Mouse (Mus musculus): Measurements from ENCODE around the gene Dnah10. TPM values are rescaled to one million over a fixed set of nuclear protein-coding genes. Genes with fewer than 3 reads are reported as not detected.

Dnah10 gene
- total and polyA plus RNA-seq, 3 experiments, result 0.03 to 0.30 (median 0.08) TPM

GRCm38 (mm10) chr5:124848994-124849393 lies 124.1 kb downstream of the Dnah10 start:
- in situ Hi-C loops (cut with MboI; ENCODE audit: low pct_ligation_motif_present, low pct_unique_long_range_greater_than_20kb, low sequenced_read_pairs) (no loop called here), dilution Hi-C loops (cut with MboI; ENCODE audit: extremely low pct_ligation_motif_present, extremely low pct_unique_long_range_greater_than_20kb, low sequenced_read_pairs) (no loop called here)
- no peak overlapping the region for H3K4me2 ChIP-seq (ENCODE audit: insufficient read depth, low read depth, poor library complexity, severe bottlenecking)
- no peaks in the 10 kb centered on the region for H3K79me2 ChIP-seq (replicated peaks; ENCODE audit: control insufficient read depth, extremely low read depth, insufficient read depth, poor library complexity, severe bottlenecking)
- H3K4me1 ChIP-seq (ENCODE audit: control insufficient read depth in 1 of 2, insufficient read depth in 2 of 2), result no peaks in the 10 kb centered on the region
- no peak overlapping the region for H3K27ac ChIP-seq (ENCODE audit: insufficient read depth, low read depth)
- no peaks in the 10 kb centered on the region for H3K36me3 ChIP-seq (replicated peaks in 1 of 2; ENCODE audit: control insufficient read depth in 1 of 2, insufficient read depth in 1 of 2, low read length in 1 of 2)
- H3K9me3 ChIP-seq (replicated peaks; ENCODE audit: low read length), result no peaks in the 10 kb centered on the region
- no peak for DNase-seq (ENCODE audit: extremely low read depth)
- H3K27me3 ChIP-seq (replicated peaks), result no peaks in the 10 kb centered on the region
- no peak overlapping the region for H3K9ac ChIP-seq (ENCODE audit: insufficient read depth, low read depth)
- TF ChIP-seq MXI1 (IDR thresholded peaks at IDR 0.05; ENCODE audit: low read depth, low read length), result no peak
- TF ChIP-seq IRF4 (IDR thresholded peaks at IDR 0.05; ENCODE audit: low read depth, low read length), result no peak
- TF ChIP-seq E2F4 (IDR thresholded peaks at IDR 0.05; ENCODE audit: insufficient replicate concordance, low read depth, low read length), result no peak
- no peak for TF ChIP-seq NELFE (IDR thresholded peaks at IDR 0.05; ENCODE audit: low read depth, low read length)
- TF ChIP-seq EP300 (IDR thresholded peaks at IDR 0.05; ENCODE audit: low read length), result no peak
- no peak for TF ChIP-seq RAD21 (IDR thresholded peaks at IDR 0.05; ENCODE audit: low read depth, low read length)
- TF ChIP-seq UBTF (IDR thresholded peaks at IDR 0.05; ENCODE audit: low read depth, low read length), result no peak
- no peak for TF ChIP-seq MAFK (IDR thresholded peaks at IDR 0.05; ENCODE audit: insufficient replicate concordance, low read length)
- TF ChIP-seq CHD1 (IDR thresholded peaks at IDR 0.05; ENCODE audit: low read depth, low read length), result no peak
- no peak for TF ChIP-seq USF2 (conservative IDR thresholded peaks at IDR 0.05; ENCODE audit: low read depth, low read length)
- no peak for TF ChIP-seq ETS1 (conservative IDR thresholded peaks at IDR 0.05; ENCODE audit: low read depth, low read length)
- no peak for TF ChIP-seq BHLHE40 (IDR thresholded peaks at IDR 0.05; ENCODE audit: low read depth, low read length)
- no peak for TF ChIP-seq NRF1 (IDR thresholded peaks at IDR 0.05; ENCODE audit: low read depth, low read length)
- no peak overlapping the region for H3K4me3 ChIP-seq (replicated peaks in 1 of 3; ENCODE audit: low read depth in 2 of 3, low read length in 2 of 3, poor library complexity in 1 of 3)

- in situ Hi-C loops (cut with MboI; ENCODE audit: low pct_ligation_motif_present, low pct_unique_long_range_greater_than_20kb, low sequenced_read_pairs), result loop anchor here (25.0 kb wide), 1 partner anchor 414 kb away; the partner anchor contains the start of genes Kmt5a and Sbno1
- H3K4me1 ChIP-seq (ENCODE audit: control insufficient read depth in 1 of 2, insufficient read depth in 2 of 2), result no peaks in the 10 kb centered on the region
- dilution Hi-C loops (cut with MboI; ENCODE audit: extremely low pct_ligation_motif_present, extremely low pct_unique_long_range_greater_than_20kb, low sequenced_read_pairs), result no loop called here
- TF ChIP-seq RAD21 (IDR thresholded peaks at IDR 0.05; ENCODE audit: low read depth, low read length) (no peak), E2F4 (IDR thresholded peaks at IDR 0.05; ENCODE audit: insufficient replicate concordance, low read depth, low read length) (no peak), ZMIZ1 (IDR thresholded peaks at IDR 0.05; ENCODE audit: low read depth, low read length) (no peak), USF2 (conservative IDR thresholded peaks at IDR 0.05; ENCODE audit: low read depth, low read length) (no peak), RCOR1 (conservative IDR thresholded peaks at IDR 0.05; ENCODE audit: low read depth, low read length) (no peak), GABPA (IDR thresholded peaks at IDR 0.05; ENCODE audit: insufficient replicate concordance, low read depth, low read length) (no peak), NRF1 (IDR thresholded peaks at IDR 0.05; ENCODE audit: low read depth, low read length) (no peak), TCF12 (IDR thresholded peaks at IDR 0.05; ENCODE audit: low read depth, low read length) (no peak), HCFC1 (IDR thresholded peaks at IDR 0.05; ENCODE audit: low read depth, low read length) (no peak), ELF1 (IDR thresholded peaks at IDR 0.05; ENCODE audit: low read depth, low read length) (no peak), POLR2A (IDR thresholded peaks at IDR 0.05; ENCODE audit: low read depth, low read length) (no peak), BHLHE40 (IDR thresholded peaks at IDR 0.05; ENCODE audit: low read depth, low read length) (no peak)
- peaks cover 4% of the 10 kb centered on the region for H3K27me3 ChIP-seq (replicated peaks)
- H3K9me3 ChIP-seq (replicated peaks; ENCODE audit: low read length), result no peaks in the 10 kb centered on the region
- no peaks in the 10 kb centered on the region for H3K36me3 ChIP-seq (replicated peaks in 1 of 2; ENCODE audit: control insufficient read depth in 1 of 2, insufficient read depth in 1 of 2, low read length in 1 of 2)
- no peak overlapping the region for H3K9ac ChIP-seq (ENCODE audit: insufficient read depth, low read depth)
- DNase-seq (ENCODE audit: extremely low read depth), result no peak
- no peak overlapping the region for H3K4me2 ChIP-seq (ENCODE audit: insufficient read depth, low read depth, poor library complexity, severe bottlenecking)
- H3K79me2 ChIP-seq (replicated peaks; ENCODE audit: control insufficient read depth, extremely low read depth, insufficient read depth, poor library complexity, severe bottlenecking), result no peaks in the 10 kb centered on the region
- no peak overlapping the region for H3K27ac ChIP-seq (ENCODE audit: insufficient read depth, low read depth)
- no peak overlapping the region for H3K4me3 ChIP-seq (replicated peaks in 1 of 3; ENCODE audit: low read depth in 2 of 3, low read length in 2 of 3, poor library complexity in 1 of 3)
These were observed 126.7 kb downstream of the Dnah10 start for GRCm38 (mm10) chr5:124851572-124851971.
